Mouse (Mus musculus) C2C12 (cell line): ENCODE results near the gene Chd1.

Source experiments
- CEBPB ChIP-seq: IDR thresholded peaks from one replicate; pipeline ENCODE4 v1.6.1; 2011; ENCODE audit warnings: low read depth, mild to moderate bottlenecking, control low read depth, moderate library complexity
- CTCF ChIP-seq: IDR thresholded peaks from one replicate; pipeline ENCODE4 v1.5.1; 2011; ENCODE audit not compliant: control insufficient read depth, insufficient read depth, insufficient read length
- FOSL1 ChIP-seq: IDR thresholded peaks from one replicate; pipeline ENCODE4 v1.8.0; 2011; ENCODE audit warnings: mild to moderate bottlenecking, low read length; ENCODE audit not compliant: poor library complexity, insufficient read depth, severe bottlenecking
- MAX ChIP-seq: IDR thresholded peaks from one replicate; pipeline ENCODE4 v1.6.1; 2011; ENCODE audit warnings: mild to moderate bottlenecking, control low read depth
- MYOD1 ChIP-seq: IDR thresholded peaks from one replicate; pipeline ENCODE4 v1.6.1; 2011; ENCODE audit warnings: low read depth; ENCODE audit not compliant: control insufficient read depth, insufficient read length
- MYOG ChIP-seq: IDR thresholded peaks from one replicate; pipeline ENCODE4 v1.6.1; 2011; ENCODE audit not compliant: control insufficient read depth, insufficient read length; ENCODE audit errors: extremely low read depth
- USF1 ChIP-seq: IDR thresholded peaks from one replicate; pipeline ENCODE4 v1.6.1; 2011; ENCODE audit warnings: low read depth, mild to moderate bottlenecking, control low read depth, moderate library complexity

GRCm38 (mm10) chr17:15698956-15699355 is 5.8 kb upstream of the Chd1 start:
- TF ChIP-seq CTCF (no peak), MYOG (no peak), MAX (no peak), CEBPB (no peak), USF1 (no peak), MYOD1 (no peak), FOSL1 (no peak)
